Mouse (Mus musculus) heart, embryonic 13.5 days (tissue): ENCODE data around the gene Zdhhc5. TPM values are rescaled to one million over a fixed set of nuclear protein-coding genes. Genes with fewer than 3 reads are reported as not detected.
"Not testable (repeated sequence)": the region's sequence is repeated elsewhere in the genome, so short reads cannot be mapped to it uniquely, and the experiment has no call there.

Experiments used
- ATAC-seq: fragments of 200-750 bp; cut with Nextera tagmentation; 2 replicates; pipeline ENCODE4 v1.8.0; 2017; ENCODE audit warnings: moderate TSS enrichment; ENCODE audit not compliant: insufficient number of reproducible peaks, low FRiP score, low TSS enrichment; ENCODE audit errors: extremely low read depth
- H3K27ac ChIP-seq: fragments of 300-500 bp; sonication (generic); replicated peaks from 2 replicates; pipeline ENCODE4 v1.5.1; 2015; ENCODE audit warnings: moderate library complexity, mild to moderate bottlenecking, inconsistent platforms
- H3K27me3 ChIP-seq: fragments of 300-500 bp; sonication (generic); replicated peaks from 2 replicates; pipeline ENCODE4 v1.6.1; 2015; ENCODE audit warnings: mild to moderate bottlenecking, inconsistent platforms
- H3K36me3 ChIP-seq: fragments of 300-500 bp; sonication (generic); 2 replicates; pipeline ENCODE4 v1.6.1; 2015; ENCODE audit warnings: mild to moderate bottlenecking, inconsistent platforms
- H3K4me1 ChIP-seq: fragments of 300-500 bp; sonication (generic); 2 replicates; pipeline ENCODE4 v1.6.1; 2015; ENCODE audit warnings: inconsistent platforms
- H3K4me2 ChIP-seq: fragments of 300-500 bp; sonication (generic); 2 replicates; pipeline ENCODE4 v1.6.1; 2015; ENCODE audit warnings: inconsistent platforms, mild to moderate bottlenecking, moderate library complexity
- H3K4me3 ChIP-seq: fragments of 300-500 bp; sonication (generic); 2 replicates; pipeline ENCODE4 v1.5.1; 2015; ENCODE audit warnings: moderate library complexity, mild to moderate bottlenecking, inconsistent platforms
- H3K9ac ChIP-seq: fragments of 300-500 bp; sonication (generic); 2 replicates; pipeline ENCODE4 v1.6.1; 2015; ENCODE audit warnings: inconsistent platforms, mild to moderate bottlenecking, moderate library complexity
- H3K9me3 ChIP-seq: fragments of 300-500 bp; sonication (generic); 2 replicates; pipeline ENCODE4 v1.6.1; 2016; ENCODE audit warnings: inconsistent platforms
- WGBS: fragments of 180-500 bp; shearing (Covaris S2); methylation state at CpG from one replicate; pipeline ENCODE4 v1.1.7; 2015; ENCODE audit warnings: mixed read lengths; 5-methylcytosine and 5-hydroxymethylcytosine counted together
- polyA plus RNA-seq: library from polyadenylated mRNA; unstranded; fragments of >200 nt; fragmentation: Nextera tagmentation; extraction: Ambion mirVana; gene quantifications from 2 replicates; pipeline ENCODE4 v1.2.1, GENCODE M21; 2015

The Zdhhc5 gene
- polyA plus RNA-seq, 1 experiment from 2014 or later = 21.9 TPM

GRCm38 (mm10) chr2:84733579-84734300, 18.8 kb upstream of the Zdhhc5 start, which contains the start of gene Ypel4:
Gene Ypel4, plus strand, starts transcription at chr2:84734058.
- 4% methylated on average over 8 of the region's 8 CpGs for WGBS
- peak within 1 kb of the TSS; percentile 58 for H3K4me3 ChIP-seq
- ATAC-seq = peak; percentile 71
- peaks cover 11% of the 10 kb centered on the region for H3K27me3 ChIP-seq
- peak within 1 kb of the TSS; percentile 73 for H3K9ac ChIP-seq
- no peaks in the 10 kb centered on the region for H3K36me3 ChIP-seq
- peak within 1 kb of the TSS; percentile 69 for H3K27ac ChIP-seq
- H3K9me3 ChIP-seq = no peaks in the 10 kb centered on the region
- H3K4me2 ChIP-seq = peak within 1 kb of the TSS; percentile 68
- H3K4me1 ChIP-seq = peaks cover 58% of the 10 kb centered on the region

GRCm38 (mm10) chr2:84732394-84732793, 17.4 kb upstream of the Zdhhc5 start:
- Histone ChIP-seq H3K9ac (no peak overlapping the region), H3K36me3 (no peaks in the 10 kb centered on the region), H3K27ac (no peak overlapping the region), H3K27me3 (peaks cover 11% of the 10 kb centered on the region), H3K4me3 (no peak overlapping the region), H3K4me1 (peaks cover 45% of the 10 kb centered on the region), H3K9me3 (no peaks in the 10 kb centered on the region), H3K4me2 (no peak overlapping the region)
- WGBS = 59% methylated on average over 1 of the region's 1 CpGs
- no peak for ATAC-seq

GRCm38 (mm10) chr2:84731206-84731605, 16.2 kb upstream of the Zdhhc5 start:
- H3K4me2 ChIP-seq = no peak overlapping the region
- H3K4me1 ChIP-seq = peaks cover 38% of the 10 kb centered on the region
- ATAC-seq = no peak
- peaks cover 8% of the 10 kb centered on the region for H3K27me3 ChIP-seq
- 81% methylated on average over 3 of the region's 3 CpGs for WGBS
- no peak overlapping the region for H3K9ac ChIP-seq
- H3K9me3 ChIP-seq = no peaks in the 10 kb centered on the region
- H3K27ac ChIP-seq = no peak overlapping the region
- no peak overlapping the region for H3K4me3 ChIP-seq
- H3K36me3 ChIP-seq = no peaks in the 10 kb centered on the region

GRCm38 (mm10) chr2:84728191-84728590, 13.2 kb upstream of the Zdhhc5 start:
- H3K9ac ChIP-seq, ATAC-seq, H3K27me3 ChIP-seq, H3K4me3 ChIP-seq, H3K9me3 ChIP-seq: not testable (repeated sequence)
- WGBS = 83% methylated on average over 5 of the region's 5 CpGs
- Histone ChIP-seq H3K36me3 (peaks cover 27% of the 10 kb centered on the region), H3K4me2 (peak overlapping the region; percentile 86; the same call in 1 of the 2 replicates), H3K4me1 (peaks cover 27% of the 10 kb centered on the region), H3K27ac (0 out of 2 replicates have a peak overlapping the region, but pooled peaks have one; percentile 88)

- Histone ChIP-seq H3K9ac (peak within 1 kb of the TSS; percentile 86), H3K4me3 (peak within 1 kb of the TSS; percentile 72), H3K36me3 (peaks cover 30% of the 10 kb centered on the region), H3K27me3 (no peaks in the 10 kb centered on the region), H3K4me2 (peak within 1 kb of the TSS; percentile 86), H3K27ac (peak within 1 kb of the TSS; percentile 88), H3K9me3 (no peaks in the 10 kb centered on the region), H3K4me1 (peaks cover 24% of the 10 kb centered on the region)
- under 1% methylated on average over 39 of the region's 39 CpGs for WGBS
- peak; percentile 97 for ATAC-seq
Measured at GRCm38 (mm10) chr2:84727172-84727858, 12.3 kb upstream of the Zdhhc5 start, which contains the start of gene Clp1. Gene Clp1, minus strand, starts transcription at chr2:84727350.

- Histone ChIP-seq H3K4me1 (peaks cover 24% of the 10 kb centered on the region), H3K27ac (peak overlapping the region; percentile 55; the same call in 1 of the 2 replicates), H3K27me3 (no peaks in the 10 kb centered on the region), H3K9me3 (no peaks in the 10 kb centered on the region), H3K9ac (peak overlapping the region; percentile 86), H3K36me3 (peaks cover 36% of the 10 kb centered on the region), H3K4me3 (peak overlapping the region; percentile 72), H3K4me2 (peak overlapping the region; percentile 86)
- ATAC-seq = no peak
- WGBS = 3% methylated on average over 9 of the region's 9 CpGs
Measured at GRCm38 (mm10) chr2:84726716-84727115, 11.7 kb upstream of the Zdhhc5 start.

- no peak for ATAC-seq
- Histone ChIP-seq H3K27me3 (no peaks in the 10 kb centered on the region), H3K4me3 (peak overlapping the region; percentile 72), H3K4me1 (peaks cover 24% of the 10 kb centered on the region), H3K9me3 (no peaks in the 10 kb centered on the region), H3K4me2 (peak overlapping the region; percentile 86), H3K9ac (0 out of 2 replicates have a peak overlapping the region, but pooled peaks have one; percentile 86), H3K27ac (no peak overlapping the region), H3K36me3 (peaks cover 45% of the 10 kb centered on the region)
- 87% methylated on average over 10 of the region's 10 CpGs for WGBS
Measured at GRCm38 (mm10) chr2:84725770-84726169, 10.8 kb upstream of the Zdhhc5 start.

- WGBS = 94% methylated on average over 14 of the region's 14 CpGs
Measured at GRCm38 (mm10) chr2:84723856-84724255, 8.9 kb upstream of the Zdhhc5 start.

GRCm38 (mm10) chr2:84721182-84721581, 6.2 kb upstream of the Zdhhc5 start:
- 63% methylated on average over 3 of the region's 3 CpGs for WGBS

More at GRCm38 (mm10) chr2:84723856-84724255, 8.9 kb upstream of the Zdhhc5 start:
- no peaks in the 10 kb centered on the region for H3K9me3 ChIP-seq
- H3K27me3 ChIP-seq = no peaks in the 10 kb centered on the region
- peaks cover 24% of the 10 kb centered on the region for H3K4me1 ChIP-seq
- no peak for ATAC-seq
- peaks cover 45% of the 10 kb centered on the region for H3K36me3 ChIP-seq
- H3K4me2 ChIP-seq = no peak overlapping the region
- no peak overlapping the region for H3K4me3 ChIP-seq
- no peak overlapping the region for H3K9ac ChIP-seq
- H3K27ac ChIP-seq = no peak overlapping the region

GRCm38 (mm10) chr2:84720718-84721117, 5.7 kb upstream of the Zdhhc5 start:
- H3K27me3 ChIP-seq = no peaks in the 10 kb centered on the region
- WGBS = 90% methylated on average over 2 of the region's 2 CpGs

More at GRCm38 (mm10) chr2:84721182-84721581, 6.2 kb upstream of the Zdhhc5 start:
- H3K9ac ChIP-seq = no peak overlapping the region
- no peaks in the 10 kb centered on the region for H3K27me3 ChIP-seq
- ATAC-seq = no peak
- H3K9me3 ChIP-seq = no peaks in the 10 kb centered on the region
- H3K36me3 ChIP-seq = peaks cover 45% of the 10 kb centered on the region
- H3K4me2 ChIP-seq = no peak overlapping the region
- H3K4me3 ChIP-seq = no peak overlapping the region
- no peak overlapping the region for H3K27ac ChIP-seq
- H3K4me1 ChIP-seq = peaks cover 31% of the 10 kb centered on the region

GRCm38 (mm10) chr2:84717357-84717756, 2.4 kb upstream of the Zdhhc5 start:
- Histone ChIP-seq H3K9ac (no peak overlapping the region), H3K4me1 (peaks cover 29% of the 10 kb centered on the region), H3K36me3 (peaks cover 14% of the 10 kb centered on the region), H3K4me3 (no peak overlapping the region), H3K9me3 (no peaks in the 10 kb centered on the region), H3K27ac (no peak overlapping the region), H3K27me3 (no peaks in the 10 kb centered on the region), H3K4me2 (no peak overlapping the region; the same call in 1 of the 2 replicates)
- no peak for ATAC-seq
- WGBS = 87% methylated on average over 4 of the region's 4 CpGs

More at GRCm38 (mm10) chr2:84720718-84721117, 5.7 kb upstream of the Zdhhc5 start:
- no peaks in the 10 kb centered on the region for H3K9me3 ChIP-seq
- peaks cover 27% of the 10 kb centered on the region for H3K4me1 ChIP-seq
- no peak overlapping the region for H3K27ac ChIP-seq
- H3K4me3 ChIP-seq = no peak overlapping the region
- ATAC-seq = no peak
- peaks cover 43% of the 10 kb centered on the region for H3K36me3 ChIP-seq
- no peak overlapping the region for H3K9ac ChIP-seq
- no peak overlapping the region for H3K4me2 ChIP-seq
